Mouse (Mus musculus) limb, embryonic 14.5 days (tissue): ENCODE results near the gene Ddx5. TPM values are rescaled to one million over a fixed set of nuclear protein-coding genes. Genes with fewer than 3 reads are reported as not detected.
"Not testable (repeated sequence)": the region's sequence is repeated elsewhere in the genome, so short reads cannot be mapped to it uniquely, and the experiment has no call there.

ENCODE experiments used
- ATAC-seq: fragments of 200-750 bp; cut with Nextera tagmentation; 2 replicates; pipeline ENCODE4 v1.8.0; 2017; ENCODE audit warnings: low read depth, moderate number of reproducible peaks, moderate TSS enrichment; ENCODE audit not compliant: low FRiP score
- DNase-seq: peaks from one replicate; pipeline ENCODE4 v3.0.0-alpha.2; 2015; ENCODE audit warnings: low spot score
- H3K27ac ChIP-seq: fragments of 300-500 bp; sonication (generic); replicated peaks from 2 replicates; pipeline ENCODE4 v1.5.1; 2014; ENCODE audit warnings: low read depth, mild to moderate bottlenecking, low read length, moderate library complexity, mixed read lengths
- H3K27me3 ChIP-seq: fragments of 300-500 bp; sonication (generic); 2 replicates; pipeline ENCODE4 v1.6.1; 2014; ENCODE audit warnings: low read length, mixed read lengths; ENCODE audit not compliant: control insufficient read depth, insufficient read depth
- H3K36me3 ChIP-seq: fragments of 300-500 bp; sonication (generic); 2 replicates; pipeline ENCODE4 v1.6.1; 2014; ENCODE audit warnings: mild to moderate bottlenecking, low read length, moderate library complexity, mixed read lengths; ENCODE audit not compliant: control insufficient read depth, insufficient read depth
- H3K4me1 ChIP-seq: fragments of 300-500 bp; sonication (generic); 2 replicates; pipeline ENCODE4 v1.6.1; 2014; ENCODE audit warnings: antibody characterized with exemption, low read length, mixed read lengths; ENCODE audit not compliant: control insufficient read depth, insufficient read depth
- H3K4me2 ChIP-seq: fragments of 300-500 bp; sonication (generic); replicated peaks from 2 replicates; pipeline ENCODE4 v1.6.1; 2014; ENCODE audit warnings: low read depth, mild to moderate bottlenecking, low read length, moderate library complexity; ENCODE audit not compliant: severe bottlenecking
- H3K4me3 ChIP-seq: fragments of 300-500 bp; sonication (generic); replicated peaks from 2 replicates; pipeline ENCODE4 v1.5.1; 2014; ENCODE audit warnings: low read length
- H3K9ac ChIP-seq: fragments of 300-500 bp; sonication (generic); 2 replicates; pipeline ENCODE4 v1.6.1; 2014; ENCODE audit warnings: mild to moderate bottlenecking, low read depth, low read length, moderate library complexity; ENCODE audit not compliant: severe bottlenecking
- H3K9me3 ChIP-seq: fragments of 300-500 bp; sonication (generic); 2 replicates; pipeline ENCODE4 v1.6.1; 2016; ENCODE audit warnings: low read length; ENCODE audit not compliant: control insufficient read depth
- POLR2A ChIP-seq: fragments of 200-500 bp; IDR thresholded peaks from 2 replicates; pipeline ENCODE4 v1.8.0; 2012; ENCODE audit warnings: inconsistent platforms, mild to moderate bottlenecking, moderate library complexity, borderline replicate concordance; ENCODE audit not compliant: insufficient read depth, insufficient read length; ENCODE audit errors: extremely low read depth
- WGBS: fragments of 180-500 bp; shearing (Covaris S2); extraction: QIAGEN DNeasy Blood & Tissue Kit; methylation state at CpG from one replicate; pipeline ENCODE4 v1.1.7; 2014; 5-methylcytosine and 5-hydroxymethylcytosine counted together
- polyA plus RNA-seq, 2 experiments: library from polyadenylated mRNA; depleted of rRNA in 1 of 2; stranded (reverse) in 1 of 2; unstranded in 1 of 2; fragments of >200 nt; fragmentation: Nextera tagmentation in 1 of 2; extraction: Ambion mirVana in 1 of 2; gene quantifications; 2 replicates each; pipeline versions ENCODE4 v1.2.1 to v1.2.3; 2012 to 2014

The Ddx5 gene
- polyA plus RNA-seq, 2 experiments: 351 to 503 TPM

DNA sequence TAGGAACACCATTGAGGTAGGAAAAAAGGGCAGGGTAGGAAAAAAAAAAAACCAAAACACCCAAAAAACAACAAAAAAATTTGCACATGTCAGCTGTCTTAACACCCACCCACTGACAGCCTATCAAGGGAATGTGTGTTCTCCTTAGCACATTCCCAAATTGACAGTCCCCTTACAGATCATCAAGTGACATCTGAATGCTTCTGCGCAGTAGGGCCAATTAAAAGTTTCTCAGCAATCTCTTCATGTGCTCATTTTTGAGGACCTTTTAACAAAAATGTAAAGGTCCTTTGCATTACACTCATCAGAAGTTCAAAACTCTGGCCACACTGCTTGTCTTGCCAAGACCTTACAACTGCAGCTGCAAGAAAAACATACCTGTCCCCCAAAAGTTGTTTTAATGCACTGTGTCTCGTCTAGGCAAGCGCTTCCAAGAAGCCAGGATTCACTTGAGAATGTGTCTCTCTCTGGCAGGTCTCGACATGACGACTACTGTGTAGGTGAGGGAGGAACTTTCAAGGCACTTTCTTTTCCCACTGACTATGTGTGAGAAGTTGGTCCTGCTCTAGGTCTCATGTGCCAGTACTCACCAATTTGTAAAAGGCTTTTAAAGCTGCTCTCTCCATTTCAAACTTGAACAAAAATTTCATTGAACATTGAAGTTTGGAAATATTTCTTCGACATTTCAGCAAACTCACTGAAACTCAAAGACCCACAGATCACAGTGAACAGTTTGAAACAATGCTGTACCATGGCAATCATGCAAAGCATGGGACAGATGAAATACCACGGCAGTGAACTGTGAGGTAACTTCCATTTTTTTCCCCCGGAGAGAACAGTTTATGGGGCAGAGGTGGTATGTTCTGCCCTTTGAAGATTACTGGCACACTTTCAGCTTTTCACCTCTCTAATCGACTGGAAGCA, 5.9 kb downstream of the Ddx5 start:
- Histone ChIP-seq H3K27ac (no peak overlapping the region), H3K4me2 (no peak overlapping the region), H3K9ac (no peak overlapping the region), H3K4me1 (peaks cover 13% of the 10 kb centered on the region), H3K9me3 (no peaks in the 10 kb centered on the region), H3K4me3 (no peak overlapping the region), H3K27me3 (no peaks in the 10 kb centered on the region), H3K36me3 (peaks cover 73% of the 10 kb centered on the region)
- no peak for DNase-seq
- WGBS: 77% methylated on average over 9 of the region's 9 CpGs
- ATAC-seq: no peak
- TF ChIP-seq POLR2A: no peak

DNA sequence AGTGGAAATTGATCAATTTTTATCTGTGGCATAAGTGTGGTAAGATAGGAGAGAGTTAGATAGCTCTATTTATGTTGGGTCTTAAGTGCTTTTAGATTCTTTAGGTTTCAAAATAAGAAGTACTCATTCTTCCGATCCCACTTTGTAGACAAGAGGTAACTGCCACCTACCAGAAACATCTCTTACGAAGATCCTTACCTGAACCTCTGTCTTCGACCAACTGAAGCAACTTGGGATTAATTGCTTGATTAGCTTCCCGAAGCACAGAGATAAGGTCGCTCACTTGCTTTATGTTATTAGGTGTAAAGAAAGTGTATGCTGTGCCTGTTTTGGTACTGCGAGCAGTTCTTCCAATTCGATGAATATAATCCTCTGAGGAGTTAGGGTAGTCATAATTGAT, 6.7 kb downstream of the Ddx5 start:
- not testable (repeated sequence) for ATAC-seq, H3K9me3 ChIP-seq, DNase-seq, H3K9ac ChIP-seq, H3K4me2 ChIP-seq, H3K27ac ChIP-seq, H3K4me3 ChIP-seq, H3K27me3 ChIP-seq
- peaks cover 13% of the 10 kb centered on the region for H3K4me1 ChIP-seq
- WGBS: 86% methylated on average over 7 of the region's 7 CpGs
- peaks cover 73% of the 10 kb centered on the region for H3K36me3 ChIP-seq

DNA sequence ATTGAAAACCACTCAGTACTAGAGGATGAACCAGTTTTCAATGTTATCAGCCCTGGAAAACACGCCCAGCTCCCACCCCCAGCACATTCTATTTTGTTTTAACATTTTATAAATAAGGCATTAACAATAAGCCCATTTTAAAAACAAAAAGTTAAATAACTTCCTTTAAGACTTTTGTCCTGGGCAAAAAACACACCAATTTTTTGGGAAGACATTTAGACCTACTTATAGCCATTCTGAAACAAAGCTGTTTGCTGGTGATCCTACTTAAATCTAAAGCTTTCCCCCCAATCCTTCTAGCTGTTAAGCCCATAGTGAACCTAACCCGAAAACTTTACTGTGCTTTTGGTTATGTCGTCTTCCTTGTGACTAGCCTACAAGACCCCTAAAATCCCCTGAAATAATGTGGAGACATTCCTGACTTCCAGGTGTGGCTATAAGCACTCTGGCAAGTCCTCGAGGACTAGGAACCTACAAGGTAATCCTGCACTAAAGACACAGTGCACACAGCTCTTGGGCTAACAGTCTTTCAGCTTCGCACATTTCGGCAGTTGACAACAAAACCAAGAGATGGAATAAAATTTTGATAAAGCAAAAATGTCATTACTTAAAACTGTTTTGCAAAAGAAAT, 8.3 kb downstream of the Ddx5 start:
- H3K9me3 ChIP-seq: no peaks in the 10 kb centered on the region
- H3K27me3 ChIP-seq: no peaks in the 10 kb centered on the region
- no peak overlapping the region for H3K4me2 ChIP-seq
- DNase-seq (no peak), ATAC-seq (no peak)
- WGBS: 72% methylated on average over 6 of the region's 6 CpGs
- H3K36me3 ChIP-seq: peaks cover 66% of the 10 kb centered on the region
- H3K4me3 ChIP-seq: no peak overlapping the region
- no peak overlapping the region for H3K9ac ChIP-seq
- no peak overlapping the region for H3K27ac ChIP-seq
- peaks cover 6% of the 10 kb centered on the region for H3K4me1 ChIP-seq
- TF ChIP-seq POLR2A: no peak

DNA sequence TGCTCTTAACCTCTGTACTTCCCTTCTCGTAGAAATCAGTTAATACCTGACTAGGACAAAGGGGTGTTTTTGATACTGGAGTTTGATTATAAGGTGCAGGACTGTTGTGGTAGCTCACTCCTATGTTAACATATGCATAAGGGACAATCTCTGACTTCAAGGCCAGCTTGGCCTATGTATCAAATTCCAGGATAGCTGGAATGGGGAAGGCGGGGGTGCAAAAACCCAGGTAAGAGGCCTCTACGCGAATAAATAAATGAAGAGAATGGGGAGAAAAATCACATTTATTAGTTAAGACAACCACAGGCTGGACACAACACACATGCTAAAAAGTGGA, 8.9 kb downstream of the Ddx5 start:
- 64% methylated on average over 4 of the region's 4 CpGs for WGBS
- Histone ChIP-seq H3K4me3 (no peak overlapping the region), H3K9me3 (no peaks in the 10 kb centered on the region), H3K27ac (peak overlapping the region; percentile 97), H3K4me1 (no peaks in the 10 kb centered on the region), H3K27me3 (no peaks in the 10 kb centered on the region), H3K9ac (no peak overlapping the region), H3K36me3 (peaks cover 66% of the 10 kb centered on the region), H3K4me2 (no peak overlapping the region; the same call in 1 of the 2 replicates)
- no peak for TF ChIP-seq POLR2A
- ATAC-seq (no peak), DNase-seq (no peak)

DNA sequence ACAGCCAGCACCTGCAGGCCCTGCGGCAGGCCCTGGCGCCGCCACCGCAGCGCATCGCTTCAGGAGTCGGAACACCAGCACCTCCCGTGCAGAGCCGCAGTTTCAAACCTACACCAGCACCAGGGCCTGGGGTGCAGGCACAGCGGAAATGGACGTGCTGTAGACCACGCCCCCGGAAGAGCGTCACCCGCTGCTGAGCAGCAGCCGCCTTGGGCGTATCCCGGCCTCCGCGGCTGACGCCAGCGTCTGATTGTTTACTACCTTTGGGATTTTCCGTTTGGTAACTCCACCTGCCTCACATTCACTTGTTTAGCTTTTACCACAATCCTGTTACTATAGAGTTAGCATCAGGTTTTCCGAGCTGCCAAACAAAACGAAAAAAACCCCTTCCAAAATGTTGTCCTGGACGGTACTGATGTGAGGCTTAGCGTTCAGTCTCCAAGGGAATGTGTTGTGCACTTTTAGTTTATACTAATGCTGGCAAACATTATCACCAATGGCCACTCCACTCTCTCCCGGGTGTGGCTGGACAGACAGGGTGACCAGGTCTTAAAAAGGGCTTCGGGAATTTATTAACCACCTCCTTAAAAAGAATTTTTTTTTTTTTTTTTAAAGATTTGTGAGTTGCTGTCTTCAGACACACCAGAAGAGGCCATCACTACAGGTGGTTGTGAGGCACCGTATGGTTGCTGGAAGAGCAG, 9.4 kb downstream of the Ddx5 start, which contains the start of gene Polg2:
Gene Polg2 (minus strand): TSS at position 150 of the 701 bp plus-strand sequence.
- peak within 1 kb of the TSS; percentile 77 for H3K4me3 ChIP-seq
- peak within 1 kb of the TSS; percentile 91 for H3K9ac ChIP-seq
- WGBS: 3% methylated on average over 26 of the region's 30 CpGs
- peak within 1 kb of the TSS; percentile 97 for H3K27ac ChIP-seq
- ATAC-seq: peak; percentile 98
- H3K36me3 ChIP-seq: peaks cover 66% of the 10 kb centered on the region
- H3K9me3 ChIP-seq: no peaks in the 10 kb centered on the region
- peak; percentile 64; the same call in 1 of the 2 replicates for TF ChIP-seq POLR2A
- H3K4me2 ChIP-seq: peak within 1 kb of the TSS; percentile 71
- DNase-seq: peak; percentile 95
- H3K4me1 ChIP-seq: no peaks in the 10 kb centered on the region
- no peaks in the 10 kb centered on the region for H3K27me3 ChIP-seq
